Mouse (Mus musculus) stomach, postnatal 0 days (tissue): ENCODE results near the gene Cygb. TPM values are rescaled to one million over a fixed set of nuclear protein-coding genes. Genes with fewer than 3 reads are reported as not detected.
"Not testable (repeated sequence)": the region's sequence is repeated elsewhere in the genome, so short reads cannot be mapped to it uniquely, and the experiment has no call there.

Source experiments
- ATAC-seq: fragments of 200-750 bp; cut with Nextera tagmentation; 2 replicates; pipeline ENCODE4 v1.8.0; 2017; ENCODE audit not compliant: low FRiP score, low TSS enrichment
- DNase-seq: peaks from one replicate; pipeline ENCODE4 v3.0.0-alpha.2; 2016; ENCODE audit warnings: low spot score
- H3K27ac ChIP-seq: fragments of 300-500 bp; sonication (generic); replicated peaks from 2 replicates; pipeline ENCODE4 v1.5.1; 2014; ENCODE audit warnings: mild to moderate bottlenecking, control low read depth
- H3K27me3 ChIP-seq: fragments of 300-500 bp; sonication (generic); 2 replicates; pipeline ENCODE4 v1.6.1; 2014; ENCODE audit warnings: low read length; ENCODE audit not compliant: control insufficient read depth, insufficient read depth
- H3K36me3 ChIP-seq: fragments of 300-500 bp; sonication (generic); 2 replicates; pipeline ENCODE4 v1.6.1; 2014; ENCODE audit warnings: low read length, mixed read lengths; ENCODE audit not compliant: control insufficient read depth, insufficient read depth
- H3K4me1 ChIP-seq: fragments of 300-500 bp; sonication (generic); replicated peaks from 2 replicates; pipeline ENCODE4 v1.6.1; 2014; ENCODE audit warnings: antibody characterized with exemption; ENCODE audit not compliant: control insufficient read depth, insufficient read depth
- H3K4me2 ChIP-seq: fragments of 300-500 bp; sonication (generic); replicated peaks from 2 replicates; pipeline ENCODE4 v1.6.1; 2014; ENCODE audit warnings: low read depth, mild to moderate bottlenecking, control low read depth, moderate library complexity
- H3K4me3 ChIP-seq: fragments of 300-500 bp; sonication (generic); 2 replicates; pipeline ENCODE4 v1.5.1; 2014; ENCODE audit warnings: low read depth, low read length, control low read depth
- H3K9ac ChIP-seq: fragments of 300-500 bp; sonication (generic); 2 replicates; pipeline ENCODE4 v1.6.1; 2014; ENCODE audit warnings: mild to moderate bottlenecking, low read length, control low read depth, mixed read lengths
- H3K9me3 ChIP-seq: fragments of 300-500 bp; sonication (generic); 2 replicates; pipeline ENCODE4 v1.6.1; 2016; ENCODE audit warnings: low read length; ENCODE audit not compliant: control insufficient read depth
- CTCF ChIP-seq: IDR thresholded peaks from 2 replicates; pipeline ENCODE4 v1.5.1; 2016; ENCODE audit warnings: antibody characterized with exemption, low read depth, mild to moderate bottlenecking, moderate library complexity
- EP300 ChIP-seq: optimal IDR thresholded peaks from 2 replicates; pipeline ENCODE3; 2016; ENCODE audit warnings: antibody characterized with exemption
- WGBS: fragments of 180-500 bp; shearing (Covaris S2); extraction: QIAGEN DNeasy Blood & Tissue Kit; methylation state at CpG from one replicate; pipeline ENCODE4 v1.1.7; 2014; 5-methylcytosine and 5-hydroxymethylcytosine counted together
- polyA plus RNA-seq: library from polyadenylated mRNA; unstranded; fragments of >200 nt; fragmentation: Nextera tagmentation; extraction: Ambion mirVana; gene quantifications from 2 replicates; pipeline ENCODE4 v1.2.1, GENCODE M21; 2015

The Cygb gene
- polyA plus RNA-seq, 1 experiment from 2014 or later: 22.2 TPM

DNA sequence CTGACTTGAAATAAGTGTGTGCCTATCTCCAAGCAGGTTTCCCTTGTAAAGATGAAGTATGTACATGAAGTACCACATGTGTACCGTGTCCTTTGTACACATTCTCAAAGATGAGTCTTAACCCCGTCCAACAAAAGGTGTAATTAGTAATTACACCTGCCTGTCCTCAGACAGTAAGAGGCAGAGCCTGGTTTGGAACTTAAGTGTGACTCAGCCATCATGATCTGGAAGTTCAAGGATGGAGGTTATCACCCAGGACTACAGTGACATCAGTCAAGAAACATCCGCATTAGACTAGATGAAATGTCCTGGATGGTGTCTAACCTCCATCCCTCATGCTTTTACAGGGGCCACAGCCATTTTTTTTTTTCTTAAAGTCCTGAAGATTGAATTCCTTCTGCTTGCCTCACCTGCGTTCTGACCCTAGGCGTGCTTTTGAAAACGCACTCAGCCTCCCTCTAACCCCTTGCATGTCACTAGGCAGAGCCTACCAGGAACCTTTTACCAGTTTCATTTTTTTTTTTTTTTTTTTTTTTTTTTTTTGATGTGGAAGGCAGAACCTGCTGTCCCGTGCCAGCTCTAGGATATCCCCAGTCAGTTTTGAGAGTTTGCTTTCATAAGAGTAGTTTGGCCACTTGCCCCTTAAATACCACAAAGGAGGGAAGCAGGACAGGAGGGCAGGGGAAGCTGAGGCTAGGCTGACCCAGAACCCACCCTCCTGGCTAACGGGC is 23.8 kb upstream of the Cygb start:
- Histone ChIP-seq H3K4me2 (no peak overlapping the region), H3K9ac (no peak overlapping the region), H3K4me3 (no peak overlapping the region), H3K27me3 (no peaks in the 10 kb centered on the region), H3K36me3 (peaks cover 17% of the 10 kb centered on the region; the same call in 1 of the 2 replicates), H3K27ac (no peak overlapping the region), H3K4me1 (peaks cover 1% of the 10 kb centered on the region; the same call in 1 of the 2 replicates), H3K9me3 (no peaks in the 10 kb centered on the region)
- TF ChIP-seq EP300 (no peak), CTCF (no peak)
- WGBS: 64% methylated on average over 8 of the region's 8 CpGs
- ATAC-seq: no peak
- DNase-seq: no peak

DNA sequence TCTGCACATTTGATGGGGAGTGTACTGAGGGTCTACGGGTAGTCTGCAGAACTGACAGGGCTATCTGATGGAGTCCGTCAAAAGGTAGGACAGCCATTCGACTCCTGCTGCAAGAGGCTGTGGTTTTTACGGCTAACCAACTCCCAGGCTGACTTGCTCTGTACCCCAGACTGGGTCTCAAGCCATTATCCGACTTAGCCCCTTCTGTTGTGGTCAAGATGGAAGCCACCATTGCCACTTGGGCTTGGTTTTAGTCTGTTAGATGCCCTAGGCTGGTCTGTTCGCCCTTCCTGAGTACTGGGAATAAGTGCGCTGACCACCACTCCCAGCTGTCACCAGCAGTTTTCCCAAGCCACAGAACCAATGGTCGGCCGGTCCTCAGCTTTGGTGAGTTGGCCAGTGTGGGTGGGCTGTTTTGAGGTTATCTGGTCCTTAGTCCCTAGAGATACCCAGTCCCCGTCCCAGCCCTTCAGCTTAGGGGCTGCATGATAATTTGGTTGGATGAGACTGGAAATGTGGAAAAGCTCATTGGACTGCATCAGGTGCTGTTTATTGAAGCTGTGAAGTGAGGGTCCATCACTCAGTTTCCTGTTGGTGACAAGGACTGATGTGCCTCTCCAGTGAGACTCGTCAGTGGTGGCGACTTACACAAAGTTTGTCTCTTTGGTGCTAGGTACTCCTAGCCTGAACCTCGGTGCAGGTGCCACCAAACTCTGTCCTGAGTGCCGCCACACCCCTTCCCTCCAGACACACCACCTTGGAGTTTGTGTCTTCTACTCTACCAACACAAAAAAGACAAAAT is 22.3 kb upstream of the Cygb start:
- no peaks in the 10 kb centered on the region for H3K9me3 ChIP-seq
- H3K27ac ChIP-seq: no peak overlapping the region
- TF ChIP-seq CTCF (no peak), EP300 (no peak)
- H3K27me3 ChIP-seq: no peaks in the 10 kb centered on the region
- H3K4me2 ChIP-seq: no peak overlapping the region
- DNase-seq (no peak), ATAC-seq (no peak)
- no peaks in the 10 kb centered on the region for H3K4me1 ChIP-seq
- H3K36me3 ChIP-seq: peaks cover 17% of the 10 kb centered on the region; the same call in 1 of the 2 replicates
- no peak overlapping the region for H3K9ac ChIP-seq
- H3K4me3 ChIP-seq: no peak overlapping the region
- 85% methylated on average over 14 of the region's 14 CpGs for WGBS

DNA sequence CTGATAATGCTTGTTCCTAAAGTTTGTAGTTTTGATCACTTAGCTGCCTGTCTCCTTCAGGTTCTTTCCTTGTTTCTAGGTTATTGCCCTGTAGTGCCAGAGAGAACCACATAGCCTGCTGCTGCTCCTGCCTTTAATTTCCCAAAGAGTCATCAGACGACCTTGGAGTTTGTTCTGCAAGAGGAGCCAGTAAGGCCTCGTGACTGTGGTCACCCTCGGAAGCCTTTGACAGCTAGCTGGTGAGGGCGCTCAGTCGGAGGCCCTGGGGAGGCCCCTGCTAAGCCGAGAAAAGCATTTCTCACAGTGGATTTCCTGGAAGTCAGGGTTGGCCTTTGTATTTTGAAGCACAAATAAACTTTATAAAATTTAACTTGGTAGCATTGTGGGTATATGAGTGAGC is 21.3 kb upstream of the Cygb start:
- not testable (repeated sequence) for H3K9ac ChIP-seq, DNase-seq, H3K27me3 ChIP-seq, H3K4me3 ChIP-seq, H3K27ac ChIP-seq, H3K4me2 ChIP-seq, H3K9me3 ChIP-seq, ATAC-seq, H3K4me1 ChIP-seq
- peaks cover 17% of the 10 kb centered on the region; the same call in 1 of the 2 replicates for H3K36me3 ChIP-seq
- 56% methylated on average over 6 of the region's 6 CpGs for WGBS

DNA sequence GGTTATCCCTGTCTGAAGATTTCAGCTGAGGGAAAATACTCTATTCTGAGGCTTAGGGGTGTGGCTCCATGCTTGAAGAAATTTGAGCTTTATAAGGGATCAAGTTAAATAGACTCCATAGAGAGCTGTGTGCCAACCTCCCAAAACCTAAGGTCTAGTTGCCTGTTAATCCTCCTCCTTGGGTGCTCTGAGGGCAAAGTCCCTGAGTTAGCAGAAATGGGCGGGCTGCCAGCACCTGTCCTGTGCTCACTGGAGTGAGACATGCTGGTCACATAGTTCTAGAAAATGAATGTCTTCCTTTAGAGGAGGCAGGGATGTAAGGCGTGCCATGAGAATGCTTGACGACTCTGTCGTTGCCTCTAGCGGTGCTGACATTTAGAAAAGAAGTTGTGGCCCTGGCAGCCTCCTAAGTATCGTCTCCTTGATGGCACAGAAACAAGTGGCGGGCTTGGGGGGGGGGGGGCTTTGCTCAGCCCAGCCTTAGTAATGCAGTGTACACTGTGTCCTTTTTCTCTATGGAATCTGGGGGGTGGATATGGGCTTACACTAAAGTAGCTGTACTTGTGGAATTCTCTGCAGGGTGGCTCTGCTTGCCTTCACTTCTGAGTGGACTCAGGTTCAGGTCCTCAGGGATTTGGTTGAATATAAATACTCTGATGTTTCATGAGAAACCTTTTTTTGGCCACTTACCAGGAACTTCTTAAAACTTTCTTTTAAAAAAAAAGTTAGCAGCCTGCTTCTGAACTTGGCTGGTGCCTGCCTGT is 20.7 kb upstream of the Cygb start:
- Histone ChIP-seq H3K4me2 (no peak overlapping the region), H3K36me3 (peaks cover 17% of the 10 kb centered on the region; the same call in 1 of the 2 replicates)
- peak; percentile 67 for DNase-seq

DNA sequence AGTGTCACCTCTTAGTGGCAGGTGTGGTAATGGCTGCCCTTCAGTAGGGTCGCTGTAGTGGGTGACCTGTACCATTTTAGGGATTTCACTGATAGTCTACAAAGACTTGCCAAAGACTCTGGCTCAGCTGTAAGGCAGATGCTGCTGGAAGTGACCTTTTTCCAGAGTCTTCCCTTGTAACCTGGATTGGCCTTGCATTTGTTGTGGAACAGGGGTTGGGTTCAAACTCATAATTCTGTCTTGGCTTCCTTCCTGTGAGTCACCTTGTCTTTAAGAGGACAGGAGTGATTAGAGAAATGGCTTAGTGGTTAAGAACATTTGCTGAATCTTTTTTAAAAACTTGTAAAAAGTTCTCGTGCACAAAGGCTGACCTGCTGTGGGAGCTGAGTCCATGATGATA is 19.3 kb upstream of the Cygb start:
- Histone ChIP-seq H3K27ac (peak overlapping the region; percentile 24; the same call in 1 of the 2 replicates), H3K4me2 (peak overlapping the region; percentile 93), H3K36me3 (peaks cover 17% of the 10 kb centered on the region; the same call in 1 of the 2 replicates), H3K27me3 (no peaks in the 10 kb centered on the region), H3K9me3 (no peaks in the 10 kb centered on the region), H3K4me3 (no peak overlapping the region), H3K9ac (peak overlapping the region; percentile 27; the same call in 1 of the 2 replicates), H3K4me1 (no peaks in the 10 kb centered on the region)
- no peak for DNase-seq
- no peak for TF ChIP-seq EP300
- no peak for TF ChIP-seq CTCF
- 73% methylated on average over 2 of the region's 2 CpGs for WGBS
- ATAC-seq: no peak

More for the DNA sequence above, 20.7 kb upstream of the Cygb start:
- H3K9me3 ChIP-seq: no peaks in the 10 kb centered on the region
- no peak overlapping the region for H3K27ac ChIP-seq
- no peak overlapping the region for H3K4me3 ChIP-seq
- H3K9ac ChIP-seq: no peak overlapping the region
- TF ChIP-seq CTCF (no peak), EP300 (no peak)
- H3K4me1 ChIP-seq: no peaks in the 10 kb centered on the region
- ATAC-seq: no peak
- H3K27me3 ChIP-seq: no peaks in the 10 kb centered on the region
- 50% methylated on average over 7 of the region's 7 CpGs for WGBS
